Mouse (Mus musculus): ENCODE results near the gene Astn2. TPM values are rescaled to one million over a fixed set of nuclear protein-coding genes. Genes with fewer than 3 reads are reported as not detected.

Astn2 gene
- under 1 TPM in 1 of 2 experiments, not detected in 1; 0.11 TPM for total RNA-seq (2023)

GRCm38 (mm10) chr4:66404201-66404711, at the start of gene Astn2:
Gene Astn2 (minus strand): TSS chr4:66404611.

DNA sequence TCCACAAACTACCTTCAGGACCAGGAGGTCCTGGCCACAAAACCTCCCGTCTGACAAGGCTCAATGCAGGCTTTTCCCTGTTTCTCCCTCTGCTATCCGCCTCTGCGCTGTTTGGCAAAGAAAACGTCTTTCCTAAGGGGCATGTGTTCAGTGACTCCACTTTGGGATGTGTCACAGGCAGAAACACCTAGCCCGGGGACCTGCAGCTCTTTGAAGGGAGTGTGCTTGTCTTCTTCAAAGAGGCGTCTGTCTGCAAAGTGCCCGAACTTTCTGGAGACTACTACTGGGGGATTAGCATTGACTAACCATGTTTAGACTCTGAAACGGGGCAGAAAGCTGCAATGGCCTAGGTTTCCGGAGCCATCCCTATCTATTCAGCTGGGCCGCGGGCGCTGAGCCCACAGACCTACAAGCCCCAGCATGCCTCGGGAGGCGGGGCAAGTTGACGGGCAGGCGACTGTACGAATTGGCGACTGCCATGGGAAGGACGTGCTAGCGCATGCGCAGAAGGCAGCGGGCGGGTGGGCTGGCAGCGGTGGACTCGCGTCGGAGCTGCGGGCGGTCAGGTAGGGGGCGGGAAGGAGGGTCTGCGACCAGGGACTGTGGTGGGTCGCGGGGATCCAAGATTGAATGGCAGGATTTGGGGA, 799.8 kb downstream of the Astn2 start, which contains the start of gene Trim32:
Gene Trim32 (plus strand): TSS at position 483 of the 647 bp plus-strand sequence.

Data from neutrophil, adult 59 days (primary cell).